Mouse (Mus musculus) heart, postnatal 0 days (tissue): Measurements from ENCODE around the gene Tmem39b.
A peak's percentile ranks its signal among the peaks of the same experiment; 100 is the strongest.

Experiments used
- CTCF ChIP-seq: IDR thresholded peaks from 2 replicates; pipeline ENCODE4 v1.5.1; 2016; ENCODE audit warnings: antibody characterized with exemption, control low read depth, low read depth
- EP300 ChIP-seq: IDR thresholded peaks from 2 replicates; pipeline ENCODE4 v1.6.1; 2016; ENCODE audit warnings: antibody characterized with exemption, low read depth

DNA sequence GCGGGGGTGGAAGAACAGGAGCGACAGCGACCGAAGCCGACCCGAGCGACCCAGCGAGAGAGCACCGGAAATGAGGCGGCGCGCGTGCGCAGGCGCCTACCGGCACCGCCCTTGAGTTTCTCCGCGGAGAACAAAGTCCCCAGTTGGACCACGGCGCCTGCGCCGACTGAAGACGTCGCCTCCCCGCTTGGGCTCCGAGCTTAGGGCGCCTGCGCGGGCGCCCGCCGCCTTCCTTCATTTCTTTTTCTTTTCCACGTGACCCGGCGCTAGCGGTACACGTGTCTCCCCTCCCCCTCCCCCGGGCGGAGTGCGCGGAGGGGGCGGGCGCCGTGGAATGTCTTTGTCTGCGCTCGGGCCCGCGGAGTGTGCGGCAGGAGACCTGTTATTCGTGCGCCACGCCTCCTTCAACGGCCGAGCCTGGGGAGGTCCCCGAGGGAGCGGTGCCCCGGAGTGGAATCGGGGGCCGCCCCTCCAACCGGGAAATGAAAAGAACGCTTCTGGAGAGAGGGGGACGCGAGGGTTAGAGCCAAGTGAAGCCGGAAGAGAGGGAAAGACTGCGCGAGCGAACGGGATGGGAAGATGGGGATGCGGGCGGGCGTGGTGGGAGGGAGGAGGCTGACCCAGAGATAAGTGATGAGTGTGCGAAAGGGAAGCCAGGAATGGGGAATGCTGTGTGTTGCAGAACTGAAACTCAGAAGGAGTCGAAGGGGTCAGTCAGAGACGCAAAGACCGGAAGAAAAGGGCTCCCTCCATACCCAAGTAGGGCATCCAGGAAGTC is 45.8 kb upstream of the Tmem39b start, which contains the start of gene Khdrbs1:
- TF ChIP-seq CTCF, result no peak
- peak; percentile 94 for TF ChIP-seq EP300
